Mouse (Mus musculus): ENCODE measurements around the gene Bckdhb. TPM values are rescaled to one million over a fixed set of nuclear protein-coding genes. Genes with fewer than 3 reads are reported as not detected.

Bckdhb gene
- 21.7 and 33.8 TPM in 2 replicates for polyA plus RNA-seq (2015; fragmentation: Nextera tagmentation; extraction: Ambion mirVana)

DNA sequence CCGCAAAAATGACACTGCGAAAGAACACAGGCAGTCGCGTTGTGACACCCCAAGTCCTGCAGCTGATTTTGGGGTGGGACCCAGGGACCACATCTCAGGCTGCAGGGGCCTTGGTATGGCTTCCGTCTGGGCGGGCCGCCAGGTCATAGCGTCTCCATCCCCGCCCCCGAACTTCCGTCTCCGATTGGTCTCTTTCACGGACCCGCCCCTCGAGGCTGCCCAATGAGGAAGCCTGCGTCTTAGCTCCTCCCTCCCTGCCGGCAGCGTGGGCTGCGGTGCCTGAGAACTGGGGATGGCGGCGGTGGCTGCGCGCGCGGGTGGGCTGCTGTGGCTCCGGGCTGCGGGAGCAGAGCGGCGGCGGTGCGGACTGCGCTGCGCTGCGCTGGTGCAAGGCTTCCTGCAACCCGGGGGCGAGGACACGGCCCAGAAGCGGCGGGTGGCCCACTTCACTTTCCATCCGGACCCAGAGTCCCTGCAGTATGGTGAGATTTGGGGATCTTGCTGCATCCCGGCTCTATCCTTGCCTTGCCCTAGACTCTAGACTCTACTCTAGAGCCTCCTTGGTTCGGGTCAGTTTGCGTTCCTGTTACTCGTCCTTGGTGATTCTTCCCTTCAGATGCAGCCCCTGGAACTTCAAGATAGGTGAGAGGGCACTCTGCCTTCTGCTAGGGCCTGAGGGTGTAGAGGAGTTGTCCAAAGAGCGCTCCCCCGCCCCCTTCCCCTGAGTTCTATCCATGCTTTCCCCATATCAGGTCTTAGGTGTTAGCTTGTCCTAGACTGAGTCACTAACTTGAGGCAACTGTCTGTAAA lies at the start of gene Bckdhb:
Gene Bckdhb (plus strand): TSS at position 268 of the 810 bp plus-strand sequence.

Other genes with a start within 250 kb of the Bckdhb start
- 7.1 and 14.9 TPM in 2 replicates for gene Elovl4, start 118.9 kb upstream of the Bckdhb start, polyA plus RNA-seq (2015; fragmentation: Nextera tagmentation; extraction: Ambion mirVana)
- gene Ttk, start 90.5 kb upstream of the Bckdhb start, polyA plus RNA-seq (2015; fragmentation: Nextera tagmentation; extraction: Ambion mirVana): 6.0 and 6.4 TPM in 2 replicates